Mouse (Mus musculus): Measurements from ENCODE around the gene Cggbp1. TPM values are rescaled to one million over a fixed set of nuclear protein-coding genes. Genes with fewer than 3 reads are reported as not detected.

Cggbp1 gene
- total RNA-seq, 2 experiments from 2014 or later = 55.4 to 56.4 TPM

Other genes starting within 250 kb of the Cggbp1 start
- gene Csnka2ip, start 249.6 kb upstream of the Cggbp1 start, total RNA-seq (2021) = not detected
- gene 4930453N24Rik, start 80.8 kb upstream of the Cggbp1 start, total RNA-seq (2021) = 10 to 100 TPM; 27.1 to 31.0 TPM
- gene Zfp654, start 344 bp upstream of the Cggbp1 start, total RNA-seq (2021) = 10 to 100 TPM in 1 of 2 experiments, 1 to 10 TPM in 1; 9.9 to 10.2 TPM